Mouse (Mus musculus) right cerebral cortex, postnatal 25 days (tissue): ENCODE data around the gene Ankrd13a.

Experiments
- DNase-seq: peaks from one replicate; pipeline ENCODE4 v3.0.0; 2022

The Ankrd13a gene

DNA sequence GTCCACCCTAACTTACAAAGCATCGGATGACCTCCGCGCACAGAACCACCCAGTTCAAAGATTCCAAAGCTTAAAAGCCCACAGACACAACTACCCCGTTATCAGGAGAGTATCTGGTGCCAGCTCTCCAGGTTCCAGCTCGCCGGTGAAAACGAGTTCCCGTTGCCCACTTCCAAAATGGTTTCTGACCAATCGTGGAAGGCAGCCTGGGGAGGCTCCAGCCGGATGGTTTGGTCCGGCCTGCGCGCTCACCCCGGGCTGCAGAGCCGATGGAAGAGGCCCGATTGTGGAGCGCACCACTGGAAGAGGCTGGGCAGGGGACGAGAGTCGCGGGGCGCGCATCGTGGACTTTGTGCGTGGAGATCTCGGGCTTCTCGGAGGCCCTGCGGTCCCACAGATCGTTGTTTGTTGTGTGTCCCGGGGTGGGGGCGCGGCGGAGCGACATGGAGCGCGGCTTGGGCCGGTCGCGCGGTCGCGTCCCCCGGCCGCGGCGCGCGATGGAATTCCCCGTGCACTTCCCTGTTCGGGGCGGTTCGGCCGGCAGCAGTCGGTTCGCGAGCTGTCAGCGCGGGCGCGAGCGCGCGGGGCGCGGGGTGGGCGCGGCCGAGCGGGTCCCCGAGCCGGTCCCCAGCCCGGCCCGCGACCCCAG is at the start of gene Ankrd13a:
TSS of gene Ankrd13a (plus strand) at position 275 of the 649 bp plus-strand sequence.
- peak; percentile 93 for DNase-seq

DNA sequence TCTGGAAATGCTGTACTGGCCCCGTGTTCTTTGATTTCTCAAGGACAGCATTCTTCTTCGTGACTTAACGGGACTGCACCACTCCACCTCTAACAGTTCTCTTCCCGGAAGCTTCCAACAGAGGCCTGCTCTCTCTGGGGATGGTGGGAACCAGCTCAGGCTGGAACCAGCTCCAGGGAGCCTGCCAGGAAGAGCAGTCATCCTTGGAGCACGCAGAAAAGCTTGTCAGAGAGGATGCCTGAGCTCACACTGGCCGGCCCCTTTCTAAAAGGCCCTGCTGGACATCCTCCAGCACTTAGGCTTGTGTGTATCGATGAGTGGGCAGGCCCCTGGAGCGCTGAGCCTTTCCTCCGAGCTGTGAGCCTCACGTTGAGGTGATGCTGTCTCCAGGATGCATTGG is 46.3 kb upstream of the Ankrd13a start:
- no peak for DNase-seq

GRCm38 (mm10) chr5:114730129-114730528 is 44.3 kb upstream of the Ankrd13a start:
- no peak for DNase-seq

- DNase-seq = no peak
Observed at GRCm38 (mm10) chr5:114731498-114731897, 43.0 kb upstream of the Ankrd13a start.

DNA sequence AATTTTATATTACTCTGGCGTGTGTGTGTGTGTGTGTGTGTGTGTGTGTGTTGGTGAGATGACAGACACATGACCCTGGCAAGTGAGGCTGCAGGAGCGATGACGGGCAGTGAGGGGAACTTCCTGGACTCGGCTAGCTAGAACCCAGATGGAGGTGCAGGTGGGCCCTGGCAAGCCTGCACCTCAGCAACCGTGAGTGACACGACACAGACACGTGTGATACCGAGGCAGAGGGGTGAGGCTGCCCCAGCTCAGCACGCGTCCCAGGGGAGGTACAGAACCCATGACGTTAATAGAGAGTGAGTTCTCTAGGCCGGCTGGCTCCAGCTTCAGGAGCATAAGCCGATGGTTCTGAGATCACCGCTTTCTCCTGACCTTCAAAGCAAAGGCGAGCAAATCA is 42.5 kb upstream of the Ankrd13a start:
- DNase-seq = no peak

DNA sequence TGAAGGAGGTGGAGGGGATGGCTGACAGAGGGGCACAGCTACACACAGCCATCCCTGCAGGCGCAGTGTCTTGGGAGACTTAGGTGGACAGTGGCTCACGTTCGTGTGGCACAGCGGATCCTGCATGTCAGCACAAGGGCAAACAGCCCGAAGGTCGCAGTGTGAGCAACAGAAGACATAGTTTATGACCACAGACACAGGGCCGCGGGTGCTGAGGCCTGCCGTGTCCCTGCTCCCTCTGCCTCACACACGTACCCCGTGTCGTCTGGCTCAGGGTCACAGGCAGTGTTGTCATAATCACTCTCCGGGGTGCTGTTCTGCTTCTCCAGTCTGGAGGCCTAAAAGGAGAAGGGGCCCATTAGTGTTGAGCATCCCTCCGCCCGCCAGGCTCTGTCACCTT is 40.9 kb upstream of the Ankrd13a start:
- DNase-seq = no peak

DNA sequence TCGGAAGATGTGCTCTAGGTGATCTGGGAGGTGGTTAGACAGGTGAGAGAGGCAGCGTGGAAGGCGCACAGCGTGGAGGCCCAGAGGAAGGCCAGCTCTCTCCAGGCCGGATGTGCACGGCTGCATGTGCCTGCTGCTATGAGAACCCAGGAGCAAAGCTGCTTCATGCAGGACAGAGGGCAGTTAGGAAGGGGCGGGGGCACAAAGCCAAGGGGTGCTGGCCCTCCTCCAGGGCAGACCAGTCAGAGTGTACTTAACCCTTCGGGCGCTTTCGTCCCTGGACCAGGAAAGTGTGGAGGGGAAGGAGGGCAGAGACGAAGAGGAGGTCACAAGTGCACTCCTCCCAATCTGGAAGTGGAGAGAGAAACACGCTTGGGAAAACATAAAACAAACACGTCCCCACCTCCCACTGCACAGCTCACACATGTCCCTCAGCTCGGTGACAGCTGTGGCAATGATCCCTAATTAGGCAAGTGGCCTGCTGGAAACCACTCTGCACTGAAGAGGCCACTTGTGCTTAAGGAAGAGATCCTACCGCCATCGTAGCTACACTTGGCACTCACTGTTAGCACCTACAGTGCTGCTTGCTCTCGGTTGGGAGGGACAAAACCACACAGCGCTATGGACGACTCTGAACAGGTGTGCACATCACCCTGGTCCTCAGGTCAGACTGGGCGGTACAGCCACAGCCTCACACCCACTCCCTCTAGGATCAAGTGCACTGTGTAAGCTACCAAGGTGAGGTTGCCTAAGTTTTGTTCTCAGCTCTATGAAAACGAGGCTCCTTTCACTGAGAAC is 37.2 kb upstream of the Ankrd13a start:
- DNase-seq = no peak

- no peak for DNase-seq
Observed at GRCm38 (mm10) chr5:114738707-114739241, 35.7 kb upstream of the Ankrd13a start.

GRCm38 (mm10) chr5:114740595-114740994 is 33.9 kb upstream of the Ankrd13a start:
- DNase-seq = no peak

DNA sequence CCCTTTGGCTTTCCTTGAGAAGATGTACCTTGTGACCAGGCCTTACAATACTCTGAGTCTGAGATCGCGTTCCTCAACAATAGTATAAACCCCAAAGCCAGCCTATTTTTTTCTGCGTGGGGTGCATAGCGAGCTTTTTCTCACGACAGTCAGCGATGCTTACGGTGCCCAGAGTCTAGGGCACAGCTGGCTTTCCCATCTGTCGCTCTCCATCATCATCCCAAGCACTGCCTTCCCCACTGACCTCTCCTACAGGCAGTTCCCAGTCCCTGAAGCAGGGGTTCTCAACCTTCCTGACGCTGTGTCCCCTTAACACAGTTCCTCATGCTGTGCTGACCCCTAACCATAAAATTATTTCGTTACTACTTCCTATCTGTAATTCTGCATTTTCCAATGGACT is 31.9 kb upstream of the Ankrd13a start:
- no peak for DNase-seq

- DNase-seq = no peak
Observed at GRCm38 (mm10) chr5:114742998-114743696, 31.3 kb upstream of the Ankrd13a start.

GRCm38 (mm10) chr5:114743697-114744090 is 30.8 kb upstream of the Ankrd13a start:
- DNase-seq = no peak

DNA sequence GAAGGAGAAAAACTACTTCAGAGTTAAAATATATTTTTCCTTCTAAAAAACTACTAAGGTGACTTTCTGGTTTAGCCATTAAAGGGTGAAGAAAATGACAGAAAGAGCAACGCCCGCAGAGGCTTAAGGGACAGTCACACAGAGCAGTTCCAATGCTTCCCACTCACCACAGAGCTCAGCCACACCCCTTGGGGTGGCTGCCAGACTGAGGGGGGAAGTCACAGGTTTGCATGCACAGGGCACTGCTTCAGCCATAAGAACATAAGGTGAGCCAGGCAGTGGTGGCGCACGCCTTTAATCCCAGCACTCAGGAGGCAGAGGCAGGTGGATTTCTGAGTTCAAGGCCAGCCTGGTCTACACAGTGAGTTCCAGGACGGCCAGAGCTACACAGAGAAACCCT is 28.9 kb upstream of the Ankrd13a start:
- DNase-seq = no peak

- no peak for DNase-seq
Observed at GRCm38 (mm10) chr5:114746886-114747285, 27.6 kb upstream of the Ankrd13a start.

DNA sequence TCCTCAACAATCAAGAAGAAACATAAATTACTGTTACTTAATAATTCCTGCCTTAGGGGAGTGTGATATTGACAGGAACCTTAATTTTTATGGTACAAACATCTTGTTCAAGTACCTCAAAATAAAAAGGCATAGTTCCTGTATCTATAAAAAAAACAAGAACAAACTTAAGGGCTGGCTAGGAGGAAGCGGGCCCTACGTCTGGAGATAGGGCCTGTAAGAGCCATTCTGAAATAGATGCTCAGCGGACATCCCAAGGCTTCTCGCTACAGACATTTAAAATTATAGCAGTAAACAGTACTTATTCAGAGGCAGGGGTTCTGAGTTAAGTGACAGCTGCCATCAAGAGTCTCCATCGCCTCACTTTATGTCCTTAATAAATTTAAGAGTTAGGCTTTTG is 27.0 kb upstream of the Ankrd13a start:
- no peak for DNase-seq

- DNase-seq = no peak
Observed at GRCm38 (mm10) chr5:114750325-114750724, 24.2 kb upstream of the Ankrd13a start.

GRCm38 (mm10) chr5:114752397-114752796 is 22.1 kb upstream of the Ankrd13a start:
- DNase-seq = no peak

- DNase-seq = no peak
Observed at GRCm38 (mm10) chr5:114753384-114753783, 21.1 kb upstream of the Ankrd13a start.

DNA sequence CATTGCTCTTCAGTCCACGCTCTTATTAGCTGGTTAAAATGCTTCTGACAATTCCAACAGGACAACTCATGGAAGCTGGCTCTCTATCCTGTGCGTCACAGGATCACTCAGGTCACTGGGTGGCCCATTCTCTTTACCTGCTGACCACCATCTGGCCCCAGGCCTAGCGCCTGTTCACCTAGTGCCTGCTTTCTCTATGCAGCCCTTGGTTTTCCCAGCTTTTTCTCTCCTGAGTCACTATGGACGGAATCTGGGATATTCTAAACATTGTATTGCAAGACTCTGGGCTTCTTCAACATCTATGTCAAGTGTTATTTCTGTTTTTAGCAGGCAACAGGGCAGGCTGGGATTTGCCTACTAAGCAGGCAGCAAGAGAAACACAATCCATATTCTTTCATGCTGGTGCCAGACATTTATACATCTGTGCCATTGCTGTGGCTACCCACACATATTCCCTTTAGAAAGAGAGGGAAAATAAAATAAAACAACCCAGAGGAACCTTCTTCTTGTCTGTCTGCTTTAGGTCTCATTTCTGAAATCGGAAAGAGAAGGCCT is 14.9 kb upstream of the Ankrd13a start:
- no peak for DNase-seq

DNA sequence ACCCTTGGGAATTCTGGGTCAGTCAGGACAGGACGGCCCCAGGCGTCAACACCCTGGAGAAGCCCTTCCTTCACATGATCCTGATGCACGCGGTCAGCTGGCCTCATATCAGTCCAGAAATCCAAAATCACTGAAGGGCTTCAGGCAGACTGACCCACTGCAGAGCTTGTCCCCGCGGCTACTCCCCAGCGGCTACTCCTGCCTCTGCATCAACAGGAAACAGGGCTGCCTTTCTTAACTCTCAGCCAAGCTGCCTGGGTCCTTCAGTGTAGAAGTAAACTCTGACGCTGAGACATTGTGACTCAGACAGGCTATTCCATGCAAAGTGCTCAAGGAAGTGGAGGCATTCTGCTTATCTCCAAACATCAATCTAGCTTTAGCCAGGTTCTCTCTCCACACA is 12.5 kb upstream of the Ankrd13a start:
- no peak for DNase-seq

- DNase-seq = no peak
Observed at GRCm38 (mm10) chr5:114764812-114765735, 9.4 kb upstream of the Ankrd13a start.

DNA sequence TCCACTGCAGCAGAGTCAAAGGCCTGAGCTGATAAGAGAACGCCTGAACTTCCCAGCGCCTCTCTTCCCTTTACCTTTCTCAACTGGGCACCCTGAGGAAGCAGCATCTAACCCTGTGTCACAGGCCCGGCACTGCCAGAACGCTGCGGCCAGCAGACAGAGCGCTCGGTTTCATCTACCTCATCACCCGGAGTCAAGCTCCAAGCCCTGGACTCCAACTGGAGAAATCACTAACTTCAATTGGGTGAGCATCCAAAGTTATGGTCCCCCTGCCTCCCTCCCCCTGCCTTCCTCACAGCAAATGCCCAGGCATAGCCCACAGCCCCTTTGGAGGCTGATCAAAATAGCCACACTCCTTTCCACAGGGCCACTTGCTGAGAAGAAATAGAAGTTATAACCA is 7.8 kb upstream of the Ankrd13a start:
- DNase-seq = no peak
